Mouse (Mus musculus): ENCODE measurements around the gene Dxo. TPM values are rescaled to one million over a fixed set of nuclear protein-coding genes. Genes with fewer than 3 reads are reported as not detected.

Gene Dxo
- total RNA-seq, 2 experiments from 2014 or later, result 28.1 to 60.8 TPM

GRCm38 (mm10) chr17:34865981-34866380, 29.2 kb downstream of the Dxo start:
- no peak for ATAC-seq (replicated peaks; ENCODE audit: low FRiP score, low TSS enrichment, poor library complexity, severe bottlenecking)

- ATAC-seq (replicated peaks; ENCODE audit: low FRiP score, low TSS enrichment, poor library complexity, severe bottlenecking), result no peak
Measured at GRCm38 (mm10) chr17:34874321-34874720, 37.5 kb downstream of the Dxo start.

- no peak for ATAC-seq (replicated peaks; ENCODE audit: low FRiP score, low TSS enrichment, poor library complexity, severe bottlenecking)
Measured at GRCm38 (mm10) chr17:34879336-34879879, 42.6 kb downstream of the Dxo start, which contains the start of gene Zbtb12. TSS of gene Zbtb12 (plus strand) at chr17:34879483.

GRCm38 (mm10) chr17:34881166-34881565, 44.3 kb downstream of the Dxo start:
- no peak for ATAC-seq (replicated peaks; ENCODE audit: low FRiP score, low TSS enrichment, poor library complexity, severe bottlenecking)

GRCm38 (mm10) chr17:34881683-34882310, 45.0 kb downstream of the Dxo start, which contains the start of gene Gm20547:
TSS of gene Gm20547 (minus strand) at chr17:34882042.
- ATAC-seq (replicated peaks; ENCODE audit: low FRiP score, low TSS enrichment, poor library complexity, severe bottlenecking), result no peak

- no peak for ATAC-seq (replicated peaks; ENCODE audit: low FRiP score, low TSS enrichment, poor library complexity, severe bottlenecking)
Measured at GRCm38 (mm10) chr17:34883332-34883731, 46.5 kb downstream of the Dxo start.

- 0 out of 2 replicates have a peak, but pooled peaks have one; percentile 23 for ATAC-seq (replicated peaks; ENCODE audit: low FRiP score, low TSS enrichment, poor library complexity, severe bottlenecking)
Measured at GRCm38 (mm10) chr17:34884704-34885103, 47.9 kb downstream of the Dxo start.

- no peak for ATAC-seq (replicated peaks; ENCODE audit: low FRiP score, low TSS enrichment, poor library complexity, severe bottlenecking)
Measured at GRCm38 (mm10) chr17:34885615-34886014, 48.8 kb downstream of the Dxo start.

- no peak for ATAC-seq (replicated peaks; ENCODE audit: low FRiP score, low TSS enrichment, poor library complexity, severe bottlenecking)
Measured at GRCm38 (mm10) chr17:34887942-34888341, 51.1 kb downstream of the Dxo start.

Other genes with a start within 250 kb of the Dxo start
Only the 30 nearest of the 39 such genes appear.
- 0.96 and 2.1 TPM in 2 replicates for gene Egfl8, start 221.0 kb upstream of the Dxo start, total RNA-seq (2014; fragmentation: Nextera tagmentation)
- 2.6 TPM in 1 of 2 replicates, not detected in the other for gene Egfl8, start 221.0 kb upstream of the Dxo start, total RNA-seq (2017)
- gene Ppt2, start 208.5 kb upstream of the Dxo start, total RNA-seq (2014; fragmentation: Nextera tagmentation), result 31.3 and 35.4 TPM in 2 replicates
- gene Ppt2, start 208.5 kb upstream of the Dxo start, total RNA-seq (2017), result 10.4 and 17.0 TPM in 2 replicates
- gene Prrt1, start 207.5 kb upstream of the Dxo start, total RNA-seq (2014; fragmentation: Nextera tagmentation), result 0.59 TPM in 1 of 2 replicates, not detected in the other
- gene Prrt1, start 207.5 kb upstream of the Dxo start, total RNA-seq (2017), result 0.75 TPM in 1 of 2 replicates, not detected in the other
- 5.5 TPM in 2 replicates for gene Fkbpl, start 192.3 kb upstream of the Dxo start, total RNA-seq (2014; fragmentation: Nextera tagmentation)
- gene Fkbpl, start 192.3 kb upstream of the Dxo start, total RNA-seq (2017), result 14.7 and 26.2 TPM in 2 replicates
- 20.6 and 31.3 TPM in 2 replicates for gene Atf6b, start 189.9 kb upstream of the Dxo start, total RNA-seq (2014; fragmentation: Nextera tagmentation)
- 8.7 and 11.5 TPM in 2 replicates for gene Atf6b, start 189.9 kb upstream of the Dxo start, total RNA-seq (2017)
- gene Tnxb, start 166.5 kb upstream of the Dxo start, total RNA-seq (2014; fragmentation: Nextera tagmentation), result not detected in 2 replicates
- not detected in 2 replicates for gene Tnxb, start 166.5 kb upstream of the Dxo start, total RNA-seq (2017)
- gene C4b, start 93.1 kb upstream of the Dxo start, total RNA-seq (2014; fragmentation: Nextera tagmentation), result not detected in 2 replicates
- not detected in 2 replicates for gene C4b, start 93.1 kb upstream of the Dxo start, total RNA-seq (2017)
- gene Cyp21a1, start 32.5 kb upstream of the Dxo start, total RNA-seq (2014; fragmentation: Nextera tagmentation), result not detected in 2 replicates
- not detected in 2 replicates for gene Cyp21a1, start 32.5 kb upstream of the Dxo start, total RNA-seq (2017)
- 26.8 and 48.2 TPM in 2 replicates for gene Stk19, start 74 bp upstream of the Dxo start, total RNA-seq (2014; fragmentation: Nextera tagmentation)
- 14.8 and 30.6 TPM in 2 replicates for gene Stk19, start 74 bp upstream of the Dxo start, total RNA-seq (2017)
- gene Skiv2l, start 13.2 kb downstream of the Dxo start, total RNA-seq (2014; fragmentation: Nextera tagmentation), result 57.6 and 64.6 TPM in 2 replicates
- 21.0 and 24.2 TPM in 2 replicates for gene Skiv2l, start 13.2 kb downstream of the Dxo start, total RNA-seq (2017)
- 59.5 and 64.1 TPM in 2 replicates for gene Nelfe, start 13.4 kb downstream of the Dxo start, total RNA-seq (2014; fragmentation: Nextera tagmentation)
- 21.0 and 29.6 TPM in 2 replicates for gene Nelfe, start 13.4 kb downstream of the Dxo start, total RNA-seq (2017)
- gene Cfb, start 25.5 kb downstream of the Dxo start, total RNA-seq (2014; fragmentation: Nextera tagmentation), result not detected in 2 replicates
- gene Cfb, start 25.5 kb downstream of the Dxo start, total RNA-seq (2017), result not detected in 2 replicates
- 8.0 and 9.4 TPM in 2 replicates for gene Zbtb12, start 42.5 kb downstream of the Dxo start, total RNA-seq (2014; fragmentation: Nextera tagmentation)
- gene Zbtb12, start 42.5 kb downstream of the Dxo start, total RNA-seq (2017), result 4.7 and 10.1 TPM in 2 replicates
- not detected in 2 replicates for gene Gm20547, start 45.0 kb downstream of the Dxo start, total RNA-seq (2014; fragmentation: Nextera tagmentation)
- gene Gm20547, start 45.0 kb downstream of the Dxo start, total RNA-seq (2017), result not detected in 2 replicates
- 8.6 TPM in 1 of 2 replicates, not detected in the other for gene C2, start 61.2 kb downstream of the Dxo start, total RNA-seq (2014; fragmentation: Nextera tagmentation)
- 5.7 and 7.4 TPM in 2 replicates for gene C2, start 61.2 kb downstream of the Dxo start, total RNA-seq (2017)
- gene Ehmt2, start 61.5 kb downstream of the Dxo start, total RNA-seq (2014; fragmentation: Nextera tagmentation), result 86.2 and 86.5 TPM in 2 replicates
- gene Ehmt2, start 61.5 kb downstream of the Dxo start, total RNA-seq (2017), result 72.7 and 83.8 TPM in 2 replicates
- not detected in 2 replicates for gene Slc44a4, start 77.4 kb downstream of the Dxo start, total RNA-seq (2014; fragmentation: Nextera tagmentation)
- gene Slc44a4, start 77.4 kb downstream of the Dxo start, total RNA-seq (2017), result not detected in 2 replicates
- gene Neu1, start 94.2 kb downstream of the Dxo start, total RNA-seq (2014; fragmentation: Nextera tagmentation), result 5.2 and 7.0 TPM in 2 replicates
- gene Neu1, start 94.2 kb downstream of the Dxo start, total RNA-seq (2017), result 3.7 and 5.4 TPM in 2 replicates
- 13.6 and 28.5 TPM in 2 replicates for gene Hspa1b, start 122.2 kb downstream of the Dxo start, total RNA-seq (2014; fragmentation: Nextera tagmentation)
- gene Hspa1b, start 122.2 kb downstream of the Dxo start, total RNA-seq (2017), result 62.5 and 83.5 TPM in 2 replicates
- not detected in 2 replicates for gene Gm20481, start 132.9 kb downstream of the Dxo start, total RNA-seq (2014; fragmentation: Nextera tagmentation)
- gene Gm20481, start 132.9 kb downstream of the Dxo start, total RNA-seq (2017), result not detected in 2 replicates
- gene Hspa1a, start 135.1 kb downstream of the Dxo start, total RNA-seq (2014; fragmentation: Nextera tagmentation), result 6.5 and 10.1 TPM in 2 replicates
- 30.2 and 43.3 TPM in 2 replicates for gene Hspa1a, start 135.1 kb downstream of the Dxo start, total RNA-seq (2017)
- not detected in 2 replicates for gene Hspa1l, start 135.7 kb downstream of the Dxo start, total RNA-seq (2014; fragmentation: Nextera tagmentation)
- gene Hspa1l, start 135.7 kb downstream of the Dxo start, total RNA-seq (2017), result not detected in 2 replicates
- 269 and 281 TPM in 2 replicates for gene Lsm2, start 144.8 kb downstream of the Dxo start, total RNA-seq (2014; fragmentation: Nextera tagmentation)
- gene Lsm2, start 144.8 kb downstream of the Dxo start, total RNA-seq (2017), result 34.8 and 79.7 TPM in 2 replicates
- gene Vars, start 164.0 kb downstream of the Dxo start, total RNA-seq (2014; fragmentation: Nextera tagmentation), result 137 and 213 TPM in 2 replicates
- gene Vars, start 164.0 kb downstream of the Dxo start, total RNA-seq (2017), result 226 and 342 TPM in 2 replicates
- gene Vwa7, start 179.6 kb downstream of the Dxo start, total RNA-seq (2014; fragmentation: Nextera tagmentation), result 0.31 and 0.54 TPM in 2 replicates
- gene Vwa7, start 179.6 kb downstream of the Dxo start, total RNA-seq (2017), result 0.15 and 0.19 TPM in 2 replicates
- gene Sapcd1, start 191.0 kb downstream of the Dxo start, total RNA-seq (2014; fragmentation: Nextera tagmentation), result 9.4 and 14.7 TPM in 2 replicates
- gene Sapcd1, start 191.0 kb downstream of the Dxo start, total RNA-seq (2017), result 4.2 TPM in 1 of 2 replicates, not detected in the other
- gene Msh5, start 209.7 kb downstream of the Dxo start, total RNA-seq (2014; fragmentation: Nextera tagmentation), result 10.0 and 10.6 TPM in 2 replicates
- 2.4 and 3.1 TPM in 2 replicates for gene Msh5, start 209.7 kb downstream of the Dxo start, total RNA-seq (2017)
- gene Clic1, start 212.9 kb downstream of the Dxo start, total RNA-seq (2014; fragmentation: Nextera tagmentation), result 126 and 137 TPM in 2 replicates
- 137 and 183 TPM in 2 replicates for gene Clic1, start 212.9 kb downstream of the Dxo start, total RNA-seq (2017)
- 2.7 and 7.6 TPM in 2 replicates for gene Ddah2, start 222.0 kb downstream of the Dxo start, total RNA-seq (2014; fragmentation: Nextera tagmentation)
- gene Ddah2, start 222.0 kb downstream of the Dxo start, total RNA-seq (2017), result 4.6 and 21.4 TPM in 2 replicates
- gene Ly6g6c, start 228.4 kb downstream of the Dxo start, total RNA-seq (2014; fragmentation: Nextera tagmentation), result not detected in 2 replicates
- not detected in 2 replicates for gene Ly6g6c, start 228.4 kb downstream of the Dxo start, total RNA-seq (2017)

Measured in megakaryocyte-erythroid progenitor cell, adult 5-6 weeks (primary cell).